In the genomic region with DNA sequence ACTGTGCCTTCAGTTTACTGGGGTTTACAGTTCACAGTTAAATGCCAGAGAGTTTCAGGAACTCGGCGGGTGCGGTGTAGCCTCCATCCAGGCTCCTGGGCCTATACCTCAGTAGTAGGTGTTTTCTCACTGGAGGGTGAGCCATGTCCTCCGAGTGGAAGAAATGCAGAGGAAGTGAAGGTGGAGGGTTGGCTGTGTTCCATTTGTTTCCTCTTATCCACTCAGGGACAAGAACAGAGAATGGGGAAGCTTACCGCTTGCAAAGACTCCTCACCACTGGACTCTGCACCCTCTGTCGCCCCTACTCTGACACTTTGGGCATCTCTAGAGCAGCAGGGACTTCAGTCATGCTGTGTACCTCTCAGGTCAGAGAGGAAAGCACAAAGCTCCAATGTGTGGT, we compare ENCODE assay signal across 20 mouse cellular contexts.
DNase-seq lines count a peak whose midpoint lies in the region; ATAC-seq and TF ChIP-seq lines count a peak whose summit lies in the region.
"Had no signal": no experiment of that assay in that cellular context is flagged by ENCODE, and none has a peak within 500 bp of the region (broad histone marks: within the 10 kb centered on the region; RNA-seq: fewer than 3 reads in every experiment).

No protein-coding gene starts in this region.

- no peak overlapping the region for H3K4me2 ChIP-seq in embryonic facial prominence, embryonic 13.5 days
- H3K4me2 ChIP-seq in lung, embryonic 16.5 days (ENCODE audit: low read depth, low read length): no peak overlapping the region
- no peak overlapping the region for H3K4me2 ChIP-seq in liver, embryonic 11.5 days
- H3K4me2 ChIP-seq in stomach, postnatal 0 days (replicated peaks; ENCODE audit: low read depth): no peak overlapping the region
- H3K4me2 ChIP-seq: forebrain, embryonic 15.5 days; heart, embryonic 15.5 days; hindbrain, embryonic 12.5 days; midbrain, embryonic 13.5 days had no signal

- H3K27ac ChIP-seq in embryonic facial prominence, embryonic 13.5 days: peak overlapping the region; percentile 65
- H3K27ac ChIP-seq in embryonic facial prominence, embryonic 10.5 days (replicated peaks): no peak overlapping the region; the same call in 1 of the 2 replicates
- H3K27ac ChIP-seq in lung, embryonic 16.5 days (ENCODE audit: low read length): no peak overlapping the region
- H3K27ac ChIP-seq in liver, embryonic 11.5 days (ENCODE audit: low read depth, low read length): peak overlapping the region; percentile 36; the same call in 1 of the 2 replicates
- no peak overlapping the region for H3K27ac ChIP-seq in stomach, postnatal 0 days (replicated peaks)
- H3K27ac ChIP-seq: forebrain, embryonic 15.5 days; heart, embryonic 15.5 days; hindbrain, embryonic 12.5 days; midbrain, embryonic 13.5 days had no signal

- H3K36me3 ChIP-seq in embryonic facial prominence, embryonic 13.5 days: no peaks in the 10 kb centered on the region
- no peaks in the 10 kb centered on the region for H3K36me3 ChIP-seq in embryonic facial prominence, embryonic 10.5 days (replicated peaks)
- no peaks in the 10 kb centered on the region for H3K36me3 ChIP-seq in lung, embryonic 16.5 days (ENCODE audit: control insufficient read depth, insufficient read depth, low read length)
- no peaks in the 10 kb centered on the region for H3K36me3 ChIP-seq in liver, embryonic 11.5 days (ENCODE audit: control insufficient read depth, insufficient read depth, low read length)
- no peaks in the 10 kb centered on the region for H3K36me3 ChIP-seq in stomach, postnatal 0 days (ENCODE audit: control insufficient read depth, insufficient read depth, low read length)
- H3K36me3 ChIP-seq: forebrain, embryonic 15.5 days; G1E; heart, embryonic 15.5 days; hindbrain, embryonic 12.5 days; midbrain, embryonic 13.5 days had no signal

- WGBS in embryonic facial prominence, embryonic 13.5 days: 75% methylated on average over 6 of the region's 6 CpGs
- WGBS in embryonic facial prominence, embryonic 10.5 days: 80% methylated on average over 6 of the region's 6 CpGs
- WGBS in lung, embryonic 16.5 days: 63% methylated on average over 6 of the region's 6 CpGs
- 53% methylated on average over 6 of the region's 6 CpGs for WGBS in lung, adult 2 months
- 65% methylated on average over 6 of the region's 6 CpGs for WGBS in liver, embryonic 11.5 days
- WGBS in stomach, postnatal 0 days: 71% methylated on average over 6 of the region's 6 CpGs

- no peak for TF ChIP-seq POLR2A in lung, adult 2 months (IDR thresholded peaks at IDR 0.05; ENCODE audit: borderline replicate concordance, extremely low read depth, low read depth, low read length)

- no peak overlapping the region for H3K4me3 ChIP-seq in embryonic facial prominence, embryonic 13.5 days
- H3K4me3 ChIP-seq in embryonic facial prominence, embryonic 10.5 days: no peak overlapping the region
- H3K4me3 ChIP-seq in lung, embryonic 16.5 days (ENCODE audit: low read length): no peak overlapping the region
- H3K4me3 ChIP-seq in lung, adult 2 months (replicated peaks; ENCODE audit: extremely low read depth, low read depth, low read length): no peak overlapping the region
- no peak overlapping the region for H3K4me3 ChIP-seq in liver, embryonic 11.5 days (ENCODE audit: low read depth, low read length)
- no peak overlapping the region for H3K4me3 ChIP-seq in stomach, postnatal 0 days (ENCODE audit: low read depth, low read length)
- H3K4me3 ChIP-seq: forebrain, embryonic 15.5 days; heart, embryonic 15.5 days; hindbrain, embryonic 12.5 days; midbrain, embryonic 13.5 days had no signal

- ATAC-seq in embryonic facial prominence, embryonic 13.5 days (ENCODE audit: insufficient number of reproducible peaks, insufficient read depth, low FRiP score, low TSS enrichment, low read depth): no peak
- ATAC-seq in lung, embryonic 16.5 days (ENCODE audit: low read depth): 0 out of 2 replicates have a peak, but pooled peaks have one; percentile 41
- ATAC-seq in liver, embryonic 11.5 days (replicated peaks; ENCODE audit: low FRiP score): no peak
- ATAC-seq in cerebellum, adult (ENCODE audit: insufficient number of reproducible peaks, low FRiP score, low TSS enrichment): no peak
- ATAC-seq in stomach, postnatal 0 days (ENCODE audit: low FRiP score, low TSS enrichment): no peak
- ATAC-seq: CD4-positive, CD25-positive, alpha-beta regulatory T cell, adult 4 months; forebrain, embryonic 15.5 days; inflammation-experienced regulatory T-cells, adult 6 months; midbrain, embryonic 13.5 days had no signal

- H3K27me3 ChIP-seq in embryonic facial prominence, embryonic 13.5 days: no peaks in the 10 kb centered on the region
- H3K27me3 ChIP-seq in embryonic facial prominence, embryonic 10.5 days (replicated peaks; ENCODE audit: low read depth, poor library complexity, severe bottlenecking): peaks cover 13% of the 10 kb centered on the region
- no peaks in the 10 kb centered on the region for H3K27me3 ChIP-seq in lung, embryonic 16.5 days (ENCODE audit: control insufficient read depth, insufficient read depth, low read depth, low read length)
- no peaks in the 10 kb centered on the region for H3K27me3 ChIP-seq in liver, embryonic 11.5 days (replicated peaks; ENCODE audit: control insufficient read depth, insufficient read depth, low read length)
- no peaks in the 10 kb centered on the region for H3K27me3 ChIP-seq in stomach, postnatal 0 days (ENCODE audit: control insufficient read depth, insufficient read depth, low read length)
- H3K27me3 ChIP-seq: forebrain, embryonic 15.5 days; heart, embryonic 15.5 days; hindbrain, embryonic 12.5 days had no signal

- no peak overlapping the region for H3K9ac ChIP-seq in embryonic facial prominence, embryonic 13.5 days
- H3K9ac ChIP-seq in lung, embryonic 16.5 days (ENCODE audit: low read length): no peak overlapping the region
- no peak overlapping the region for H3K9ac ChIP-seq in liver, embryonic 11.5 days (ENCODE audit: low read depth, low read length)
- H3K9ac ChIP-seq in stomach, postnatal 0 days (ENCODE audit: low read length): no peak overlapping the region
- H3K9ac ChIP-seq: forebrain, embryonic 15.5 days; heart, embryonic 15.5 days; hindbrain, embryonic 12.5 days; midbrain, embryonic 13.5 days had no signal

- no peaks in the 10 kb centered on the region for H3K9me3 ChIP-seq in embryonic facial prominence, embryonic 13.5 days
- no peaks in the 10 kb centered on the region for H3K9me3 ChIP-seq in embryonic facial prominence, embryonic 10.5 days
- H3K9me3 ChIP-seq in lung, embryonic 16.5 days (ENCODE audit: control insufficient read depth, low read length): no peaks in the 10 kb centered on the region
- H3K9me3 ChIP-seq in liver, embryonic 11.5 days (ENCODE audit: control insufficient read depth, low read length): no peaks in the 10 kb centered on the region
- H3K9me3 ChIP-seq in stomach, postnatal 0 days (ENCODE audit: control insufficient read depth, low read length): no peaks in the 10 kb centered on the region
- H3K9me3 ChIP-seq: forebrain, embryonic 15.5 days; heart, embryonic 15.5 days; hindbrain, embryonic 12.5 days; midbrain, embryonic 13.5 days had no signal

- H3K4me1 ChIP-seq in embryonic facial prominence, embryonic 13.5 days: peaks cover 20% of the 10 kb centered on the region
- H3K4me1 ChIP-seq in embryonic facial prominence, embryonic 10.5 days: peaks cover 16% of the 10 kb centered on the region
- H3K4me1 ChIP-seq in lung, embryonic 16.5 days (replicated peaks; ENCODE audit: control insufficient read depth, insufficient read depth, low read length): peaks cover 6% of the 10 kb centered on the region
- H3K4me1 ChIP-seq in lung, adult 2 months (ENCODE audit: control insufficient read depth, insufficient read depth, low read length): no peaks in the 10 kb centered on the region
- peaks cover 7% of the 10 kb centered on the region for H3K4me1 ChIP-seq in liver, embryonic 11.5 days (replicated peaks; ENCODE audit: control insufficient read depth, insufficient read depth, low read length)
- peaks cover 2% of the 10 kb centered on the region; the same call in 1 of the 2 replicates for H3K4me1 ChIP-seq in stomach, postnatal 0 days (replicated peaks; ENCODE audit: control insufficient read depth, insufficient read depth)

- no peak for TF ChIP-seq CTCF in lung, adult 2 months (IDR thresholded peaks at IDR 0.05; ENCODE audit: insufficient read depth, low read length)
- no peak for TF ChIP-seq CTCF in stomach, postnatal 0 days (IDR thresholded peaks at IDR 0.05; ENCODE audit: low read depth)

- no peak for TF ChIP-seq EP300 in stomach, postnatal 0 days (optimal IDR thresholded peaks at IDR 0.05)

- no peak for DNase-seq in embryonic facial prominence, embryonic 10.5 days (ENCODE audit: low spot score)
- DNase-seq in lung, adult 2 months: no peak
- DNase-seq in liver, embryonic 11.5 days (ENCODE audit: low spot score): no peak
- DNase-seq in urinary bladder, postnatal 10 days (ENCODE audit: low spot score): no peak
- no peak for DNase-seq in stomach, postnatal 0 days (ENCODE audit: low spot score)
- DNase-seq: cerebellum, postnatal 14 days; lung, adult 18-20 months; lung, postnatal 4 days; right cerebral cortex, postnatal 4 days; thymus, postnatal 36 days had no signal

Comparison
In these comparisons a context has a peak if more than half of its experiments do, and no peak if none do; other contexts are left out.
1. H3K27ac ChIP-seq: peak in embryonic facial prominence, embryonic 13.5 days (single experiment) and liver, embryonic 11.5 days (single experiment); none in embryonic facial prominence, embryonic 10.5 days (single experiment), lung, embryonic 16.5 days (single experiment) and stomach, postnatal 0 days (single experiment).